Mouse (Mus musculus) retina, embryonic 14.5 days (tissue): Measurements from ENCODE around the gene Tars.

ENCODE experiments used
- DNase-seq: peaks from one replicate; pipeline ENCODE4 v3.0.0-alpha.2; 2015; ENCODE audit warnings: low spot score

The Tars gene

DNA sequence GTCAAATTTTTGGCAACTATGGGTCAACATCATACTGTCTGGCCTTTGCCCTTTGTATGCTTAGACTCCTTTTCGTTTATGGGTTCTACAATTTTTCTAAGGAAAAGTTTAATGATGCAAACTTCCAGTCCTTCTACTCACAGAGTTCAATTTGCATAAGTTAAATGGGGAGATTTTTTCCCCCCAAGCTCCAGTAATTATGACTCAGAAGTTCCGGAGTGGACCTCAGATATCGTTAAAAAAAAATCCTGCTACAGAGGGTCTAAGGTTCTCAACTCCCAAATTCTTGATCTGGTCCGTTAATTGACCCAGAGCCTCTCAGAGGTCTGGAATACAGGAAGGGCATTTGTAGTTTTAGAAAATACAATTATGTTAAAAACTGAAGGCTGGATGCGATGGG is 37.6 kb downstream of the Tars start:
- DNase-seq, result no peak

DNA sequence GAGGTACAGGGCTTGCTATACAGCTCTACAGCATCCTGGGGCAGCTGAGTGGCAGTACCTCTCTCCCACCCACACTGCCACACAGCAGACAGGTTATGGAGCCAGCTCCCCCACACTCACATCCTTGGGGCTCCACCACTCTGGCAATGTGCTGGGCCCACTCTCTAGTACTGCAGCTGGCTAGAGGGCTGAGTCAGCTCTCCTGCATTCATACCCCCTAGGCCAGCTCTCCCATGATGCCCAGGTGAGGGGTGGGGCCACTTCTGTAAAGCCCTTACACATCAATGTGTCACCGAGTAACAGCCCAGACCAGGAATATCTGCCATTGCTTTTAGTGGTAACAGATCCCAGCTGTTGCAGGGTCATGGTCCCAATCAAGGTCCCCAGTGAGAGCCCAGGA is 38.6 kb downstream of the Tars start:
- no peak for DNase-seq

DNA sequence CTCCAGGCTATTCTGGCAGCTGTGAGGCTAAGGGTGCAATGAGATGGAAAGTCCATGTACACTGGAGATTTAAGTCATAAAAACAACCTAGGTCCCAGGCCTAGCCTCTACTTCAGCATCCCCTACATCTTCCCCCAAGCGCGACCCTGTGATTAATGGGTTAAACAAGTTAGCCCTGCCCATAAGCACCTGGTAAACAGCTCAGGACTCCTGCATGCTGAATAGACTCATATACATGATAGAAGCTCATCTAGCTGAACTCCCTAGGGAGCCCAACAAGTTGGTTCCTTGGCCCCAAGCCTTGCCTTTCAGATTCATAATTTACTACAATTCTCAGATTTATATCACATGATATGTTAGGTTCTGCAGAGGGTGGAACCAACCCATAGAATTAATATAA is 42.0 kb downstream of the Tars start:
- DNase-seq, result no peak

DNA sequence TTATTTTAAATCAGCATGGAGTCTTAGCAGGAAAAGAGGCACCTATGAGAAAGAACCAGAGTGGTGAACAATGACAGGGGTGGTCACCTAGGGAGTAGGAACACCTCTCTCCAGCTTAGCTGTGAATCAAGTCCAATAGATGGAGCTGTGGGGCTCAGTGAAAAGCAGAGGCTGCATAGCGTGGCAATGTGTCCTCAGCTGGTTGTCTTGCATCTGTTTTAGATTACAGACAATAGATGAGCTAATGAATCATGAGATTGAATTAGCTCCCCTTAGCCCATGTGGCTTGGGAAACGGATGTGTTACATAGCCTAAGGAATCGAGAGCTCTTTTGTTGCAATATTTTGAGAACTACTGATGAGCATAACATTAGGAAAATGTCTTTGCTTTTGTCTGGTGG is 43.6 kb downstream of the Tars start:
- no peak for DNase-seq

DNA sequence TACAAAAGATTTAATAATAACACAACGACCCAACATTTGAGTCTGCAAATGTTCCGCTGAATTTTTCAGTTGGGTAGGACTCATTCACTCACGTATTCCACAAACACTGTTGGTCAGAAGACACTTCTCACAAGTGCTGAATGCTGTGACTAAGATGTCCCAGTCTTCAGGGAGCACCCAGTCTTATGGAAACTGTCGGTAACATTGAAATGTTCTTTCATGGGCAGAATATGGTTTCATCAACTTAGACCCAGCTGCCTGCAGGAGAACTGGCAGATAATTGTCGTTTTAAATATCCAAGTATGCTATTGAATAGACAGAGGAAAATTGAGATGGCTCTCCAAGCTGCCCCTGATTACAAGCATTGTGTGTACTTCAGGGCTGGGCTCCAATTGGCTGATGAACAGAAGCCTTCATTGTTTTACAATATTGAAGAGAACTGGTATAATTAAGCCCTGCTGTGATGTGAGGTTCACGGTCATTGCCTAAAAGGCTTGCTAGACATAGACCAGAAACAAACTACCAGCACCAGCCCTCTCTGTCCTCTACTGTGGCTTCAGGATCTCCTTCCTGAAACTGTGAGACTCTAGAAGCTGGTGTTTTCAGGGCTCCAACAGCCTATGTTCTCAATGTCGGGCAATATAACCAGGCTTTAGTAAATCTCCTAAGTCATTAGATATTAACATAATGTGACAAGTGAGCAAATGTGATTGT is 59.8 kb downstream of the Tars start:
- peak; percentile 74 for DNase-seq
